Mouse (Mus musculus) ES-E14 (cell line): ENCODE measurements around the gene Hba-a1.
"Not testable (repeated sequence)": the region's sequence is repeated elsewhere in the genome, so short reads cannot be mapped to it uniquely, and the experiment has no call there.

ENCODE experiments used
- CHD2 ChIP-seq: IDR thresholded peaks from 2 replicates; pipeline ENCODE4 v1.6.1; 2014; ENCODE audit warnings: mild to moderate bottlenecking, low read depth, low read length, inconsistent platforms
- HCFC1 ChIP-seq: IDR thresholded peaks from 2 replicates; pipeline ENCODE4 v1.6.1; 2012; ENCODE audit warnings: low read length, inconsistent platforms, borderline replicate concordance; ENCODE audit not compliant: insufficient read depth
- ZC3H11A ChIP-seq: IDR thresholded peaks from 2 replicates; pipeline ENCODE4 v1.6.1; 2012; ENCODE audit warnings: low read depth, mild to moderate bottlenecking, inconsistent platforms, low read length, borderline replicate concordance

GRCm38 (mm10) chr11:32286695-32287492 is 3.6 kb downstream of the Hba-a1 start, which contains the start of gene Hbq1b:
- TF ChIP-seq HCFC1, ZC3H11A, CHD2: not testable (repeated sequence)
